Mouse (Mus musculus) B cell, adult 2 months (primary cell): Measurements from ENCODE around the gene Cited4.

Experiments
- DNase-seq, 2 experiments: peaks; one replicate each; pipeline ENCODE4 v3.0.0; 2022

The Cited4 gene

GRCm38 (mm10) chr4:120666358-120667024, at the start of gene Cited4:
Cited4 (plus strand) TSS chr4:120666572.
- DNase-seq, result peak; percentile 85 to 88

DNA sequence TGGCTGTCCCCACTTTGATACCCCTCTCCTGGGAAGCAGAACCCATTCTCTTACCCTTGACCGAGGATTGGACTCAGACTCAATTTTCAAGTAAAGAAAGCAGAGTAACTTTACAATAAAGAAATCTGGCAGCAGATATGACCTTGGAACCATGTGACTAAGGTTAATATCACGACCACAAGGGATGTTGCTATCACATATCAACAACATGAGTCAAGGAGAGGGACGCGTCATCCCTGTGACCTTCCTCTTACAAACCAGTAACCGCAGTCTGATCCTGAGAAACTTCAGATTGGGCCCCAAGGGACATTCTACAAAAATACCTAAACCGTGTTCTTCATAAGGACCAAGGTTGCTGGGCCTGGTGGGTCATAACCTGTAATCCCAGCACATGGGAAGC, 38.6 kb upstream of the Cited4 start:
- DNase-seq, result no peak

- no peak for DNase-seq
These were observed 36.0 kb upstream of the Cited4 start for GRCm38 (mm10) chr4:120630218-120630931.

DNA sequence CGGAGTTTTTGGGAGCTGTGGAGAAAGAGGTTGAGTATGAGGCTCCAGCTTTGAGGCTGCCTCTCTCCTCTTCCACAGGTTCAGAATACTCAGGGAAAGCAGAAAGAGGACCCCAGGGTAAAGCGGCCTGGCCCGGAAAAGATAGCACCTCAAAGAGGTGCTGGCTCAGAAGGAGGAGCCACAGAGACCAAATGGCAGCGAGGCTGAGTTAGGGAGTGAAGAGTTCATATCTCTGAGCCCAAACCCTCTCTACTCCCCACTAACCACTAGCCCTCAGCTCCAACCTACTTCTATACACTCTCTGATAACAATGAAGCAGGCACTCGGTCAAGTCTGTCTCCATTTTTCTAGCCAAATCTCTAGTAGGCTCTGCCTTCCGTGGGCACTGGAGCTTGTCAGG, 34.5 kb upstream of the Cited4 start:
- no peak for DNase-seq

DNA sequence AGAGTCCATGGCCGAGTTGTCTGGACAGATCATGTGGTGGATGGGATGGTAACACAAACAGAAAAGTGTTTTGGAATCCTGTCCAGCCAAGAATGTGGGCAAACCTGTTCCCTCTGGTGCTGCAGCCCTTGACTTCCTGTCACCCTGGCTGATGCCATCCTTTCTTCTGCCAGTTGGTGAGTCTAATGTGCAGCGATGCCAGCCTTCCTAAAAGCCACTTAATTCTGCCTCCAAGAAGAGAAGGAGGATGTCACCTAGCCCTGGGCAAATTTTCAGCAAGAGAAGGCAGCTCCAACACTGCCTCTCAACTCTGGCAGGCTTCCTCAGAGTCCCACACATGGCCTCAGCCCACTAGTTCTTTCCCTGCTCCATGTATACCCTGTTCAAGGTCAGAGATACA, 31.0 kb upstream of the Cited4 start:
- DNase-seq, result no peak

- DNase-seq, result no peak
These were observed 24.4 kb upstream of the Cited4 start for GRCm38 (mm10) chr4:120641946-120642345.

- DNase-seq, result no peak
These were observed 22.5 kb upstream of the Cited4 start for GRCm38 (mm10) chr4:120643899-120644298.

DNA sequence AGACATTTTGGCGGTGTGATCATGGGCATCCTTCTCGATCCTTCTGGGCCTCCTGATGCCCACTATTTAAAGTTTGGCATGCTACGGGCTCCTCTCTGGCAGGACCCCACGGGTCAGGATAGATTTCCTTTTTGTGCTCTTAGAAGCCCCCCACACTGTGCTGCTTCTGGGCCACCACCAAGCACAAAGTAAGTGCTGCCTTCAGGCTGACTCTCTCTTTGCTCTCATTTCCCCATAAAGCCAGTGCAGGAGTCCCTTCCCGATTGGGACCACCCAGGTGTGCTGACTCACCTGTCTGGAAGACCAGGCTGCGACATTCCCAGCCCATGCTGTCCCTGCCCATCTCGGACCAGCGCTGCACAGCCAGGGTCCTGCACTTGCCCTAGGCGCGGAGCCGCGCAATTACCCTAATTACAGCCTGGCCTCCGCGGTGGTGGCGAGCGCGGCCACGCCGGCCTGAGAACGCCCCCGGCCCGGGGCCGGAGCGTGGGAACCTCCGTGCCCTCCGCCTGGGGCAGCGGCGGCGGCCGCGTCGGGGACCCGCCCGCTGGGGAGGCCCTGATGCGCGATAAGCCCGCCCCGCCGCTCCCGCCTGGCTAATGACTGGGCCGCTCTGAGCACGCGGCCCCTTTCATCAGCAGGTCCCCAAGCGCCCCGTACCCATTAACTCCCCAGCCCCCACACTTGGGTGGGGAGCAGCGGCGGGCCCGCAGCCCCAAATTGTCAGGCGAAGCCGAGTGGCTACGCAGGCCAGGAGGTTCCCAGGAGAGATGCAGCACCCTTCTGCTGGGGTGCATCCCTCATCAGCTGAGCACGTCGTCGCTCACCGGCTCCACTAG, 16.8 kb upstream of the Cited4 start:
- DNase-seq, result no peak

DNA sequence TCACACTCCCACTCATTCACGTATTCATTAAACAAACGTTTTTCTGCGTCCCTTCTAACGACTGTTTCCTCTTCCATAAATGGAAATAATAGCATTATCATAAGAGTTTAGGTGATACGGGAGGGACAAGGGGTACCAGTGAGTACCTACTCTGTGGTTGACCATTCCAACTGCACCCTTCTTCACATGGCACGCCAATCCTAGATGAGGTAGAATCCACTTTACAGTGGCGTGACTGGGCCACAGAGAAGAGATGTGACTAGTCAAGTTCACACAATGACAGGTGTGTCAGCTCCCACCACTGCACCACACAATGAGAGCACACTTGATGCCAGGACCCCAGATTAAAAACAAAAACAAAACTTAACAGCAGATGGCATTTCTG, 16.2 kb upstream of the Cited4 start:
- no peak for DNase-seq

- no peak for DNase-seq
These were observed 10.5 kb upstream of the Cited4 start for GRCm38 (mm10) chr4:120655898-120656297.

- no peak for DNase-seq
These were observed 5.9 kb upstream of the Cited4 start for GRCm38 (mm10) chr4:120660485-120660884.

GRCm38 (mm10) chr4:120664601-120665000, 1.8 kb upstream of the Cited4 start:
- DNase-seq, result no peak

DNA sequence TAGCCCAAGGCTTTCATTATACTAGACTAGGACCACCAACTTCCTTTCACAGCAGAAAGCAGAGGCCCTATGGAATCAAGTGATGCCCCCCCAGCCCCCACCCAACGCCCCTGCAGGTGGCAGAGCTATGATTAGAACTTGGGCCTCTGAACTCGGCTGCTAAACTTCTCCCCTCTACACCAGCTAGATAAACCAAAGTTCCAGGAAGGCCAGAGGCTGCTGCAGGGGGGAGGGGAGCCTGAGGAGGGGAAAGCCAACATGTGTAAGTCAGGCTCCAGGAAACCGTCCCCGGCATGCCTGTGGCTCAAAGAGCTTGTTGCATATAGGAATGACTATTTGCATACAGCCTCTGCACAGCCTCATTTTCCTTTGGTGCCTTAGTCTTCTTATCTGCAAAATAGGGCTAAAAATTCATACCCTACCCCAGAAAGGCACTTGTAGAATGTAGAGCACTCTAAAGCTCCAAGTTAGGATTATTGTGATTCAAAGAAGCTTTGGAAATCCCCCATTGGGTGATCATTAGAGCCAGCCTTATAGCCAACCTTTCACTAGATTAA, 1.1 kb upstream of the Cited4 start:
- no peak for DNase-seq

GRCm38 (mm10) chr4:120665782-120666181, 590 bp upstream of the Cited4 start:
- no peak for DNase-seq

DNA sequence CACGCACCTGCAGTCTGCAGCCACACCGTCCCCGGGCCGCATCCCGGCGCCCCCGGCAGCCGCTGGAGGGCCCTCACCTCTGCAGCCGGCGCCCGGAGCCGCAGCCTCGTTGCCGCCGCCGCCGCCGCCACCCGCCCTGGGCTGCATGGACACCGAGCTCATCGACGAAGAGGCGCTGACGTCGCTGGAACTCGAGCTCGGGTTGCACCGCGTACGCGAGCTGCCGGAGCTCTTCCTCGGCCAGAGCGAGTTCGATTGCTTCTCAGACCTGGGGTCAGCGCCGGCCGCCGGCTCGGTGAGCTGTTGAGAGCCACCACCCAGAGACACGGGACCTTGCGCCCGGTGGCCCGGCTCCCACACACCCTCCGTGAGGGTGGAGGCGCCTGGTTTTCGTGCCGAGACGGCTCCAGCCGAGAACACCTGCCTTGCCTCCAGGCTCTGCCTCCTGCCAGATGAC, 701 bp downstream of the Cited4 start:
- peak; percentile 53 to 56 for DNase-seq

DNA sequence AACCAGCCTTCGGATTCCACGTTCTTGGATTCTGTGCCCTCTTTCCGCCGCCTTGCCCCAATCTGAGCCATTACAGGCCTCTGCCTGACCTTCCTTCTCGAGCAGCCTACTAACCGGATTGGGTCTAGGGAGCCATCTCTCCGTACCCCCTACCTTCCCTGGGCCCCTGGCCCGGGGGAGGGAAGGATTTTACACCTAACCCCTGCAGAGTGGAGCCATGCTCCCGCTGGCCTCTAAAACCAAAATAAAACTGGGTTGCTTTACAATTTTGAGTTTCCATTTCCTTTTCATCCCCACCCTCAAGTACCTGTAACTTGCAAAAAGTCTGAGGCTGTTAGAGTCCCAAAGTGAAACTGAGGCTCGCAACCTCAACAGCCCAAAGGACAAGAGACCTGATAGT, 1.2 kb downstream of the Cited4 start:
- DNase-seq, result no peak

DNA sequence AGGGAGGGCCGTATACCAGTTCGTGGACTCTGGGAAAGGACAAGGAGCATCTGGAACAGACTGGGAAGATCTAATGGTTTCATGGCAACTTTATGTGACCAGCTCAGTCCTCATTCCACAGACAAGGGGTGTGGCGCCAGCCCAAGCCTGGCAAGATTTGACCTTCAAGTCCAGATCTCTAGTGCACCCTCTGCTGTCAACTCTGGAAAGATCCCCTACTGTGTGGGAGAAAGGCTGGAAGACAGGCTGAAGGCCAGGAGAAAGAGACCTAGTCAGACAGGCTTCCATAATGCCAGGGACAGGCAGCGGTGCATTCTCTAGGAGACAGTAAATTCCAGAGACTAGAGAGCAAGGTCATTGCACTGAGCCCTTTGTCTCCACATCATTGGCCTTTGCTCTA, 2.2 kb downstream of the Cited4 start:
- DNase-seq, result no peak

GRCm38 (mm10) chr4:120669585-120669984, 3.2 kb downstream of the Cited4 start:
- DNase-seq, result no peak

- no peak for DNase-seq
These were observed 4.7 kb downstream of the Cited4 start for GRCm38 (mm10) chr4:120671046-120671445.

DNA sequence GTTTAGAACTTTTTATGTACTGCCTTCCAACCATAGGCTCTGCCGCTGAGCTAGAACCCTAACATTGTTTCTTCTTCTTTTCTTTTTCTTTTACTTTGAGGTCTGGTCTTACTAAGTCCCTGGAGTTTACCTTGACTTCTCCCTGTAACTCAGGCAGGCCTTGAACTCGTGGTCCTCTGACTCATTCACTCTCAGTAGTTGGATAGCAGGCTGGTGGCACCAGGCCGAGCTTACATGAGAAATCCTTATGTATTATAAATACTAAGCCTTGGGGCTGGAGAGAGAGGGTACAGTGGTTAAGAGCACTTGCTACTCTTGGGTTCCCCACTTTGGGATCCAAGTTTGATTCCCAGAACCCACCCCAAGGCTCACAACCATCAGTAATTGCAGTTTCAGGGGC, 7.2 kb downstream of the Cited4 start:
- no peak for DNase-seq

- no peak for DNase-seq
These were observed 8.5 kb downstream of the Cited4 start for GRCm38 (mm10) chr4:120674775-120675451.

DNA sequence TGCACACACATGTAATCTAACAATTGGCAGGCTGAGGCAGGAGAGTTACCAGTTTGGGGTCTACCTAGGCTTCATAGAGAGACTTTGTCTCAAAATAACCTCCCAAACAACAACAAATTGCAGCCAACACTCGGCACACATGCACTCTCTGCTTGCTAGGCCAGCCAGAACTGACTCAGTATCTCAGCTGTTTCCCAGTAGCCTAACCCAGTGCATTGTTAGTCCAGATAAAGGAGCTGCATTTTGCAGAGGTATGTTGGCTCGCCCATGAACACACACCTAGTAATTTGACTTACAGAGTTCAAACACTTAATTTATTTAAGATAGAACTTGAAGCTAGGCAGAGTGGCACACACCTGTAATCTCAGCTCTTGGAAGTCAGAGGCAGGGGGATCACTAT, 9.3 kb downstream of the Cited4 start:
- DNase-seq, result no peak

GRCm38 (mm10) chr4:120680953-120681352, 14.6 kb downstream of the Cited4 start:
- peak; percentile 58 to 60 for DNase-seq
